Mouse (Mus musculus): ENCODE data around the gene Plxnc1.

DNA sequence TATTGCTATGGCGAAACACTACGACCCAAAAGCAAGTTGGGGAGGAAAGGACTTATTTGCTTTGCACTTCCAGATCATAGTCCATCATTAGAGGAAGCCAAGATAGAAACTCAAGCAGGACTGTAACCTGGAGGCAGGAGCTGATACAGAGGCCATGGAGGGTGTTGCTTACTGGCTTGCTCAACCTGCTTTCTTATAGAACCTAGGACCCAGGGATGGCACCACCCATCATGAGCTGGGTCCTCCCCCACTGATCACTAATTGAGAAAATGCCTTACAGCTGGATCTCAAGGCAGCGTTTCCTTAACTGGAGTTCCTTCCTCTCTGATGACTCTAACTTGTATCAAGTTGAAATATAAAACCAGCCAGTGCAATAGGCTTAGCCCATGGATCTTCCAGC lies 48.8 kb downstream of the Plxnc1 start:
- TF ChIP-seq POLR2A (IDR thresholded peaks at IDR 0.05; ENCODE audit: extremely low read depth, insufficient read depth, low read length) (no peak), CTCF (IDR thresholded peaks at IDR 0.05; ENCODE audit: low read depth, low read length) (no peak)

Measured in liver, adult 2 months (tissue).